1 mouse cellular context compared by ENCODE assay signal in the genomic region with DNA sequence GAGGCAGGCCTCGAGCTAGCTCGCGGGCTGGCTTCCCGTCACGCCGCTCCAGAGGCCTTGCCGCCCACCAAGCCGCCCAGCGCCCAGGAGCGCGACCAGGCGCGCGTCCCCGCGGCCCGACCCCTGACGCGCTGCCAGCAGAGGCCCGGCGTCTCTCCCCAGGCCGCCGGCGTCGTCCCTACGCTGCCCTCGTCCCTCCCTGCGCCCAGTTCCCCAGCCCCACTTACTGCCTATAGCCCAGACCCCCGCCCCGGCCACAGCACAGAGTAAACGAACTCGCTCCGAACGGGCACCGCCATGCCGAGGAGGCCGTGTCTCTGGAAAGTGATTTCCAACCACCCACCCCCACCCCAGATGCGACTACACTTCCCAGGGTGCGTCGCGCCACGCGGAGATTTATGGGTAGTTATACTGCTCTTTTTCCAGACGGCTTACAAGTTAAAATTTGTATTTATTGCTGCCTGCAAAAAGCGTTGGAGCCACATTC.
TF ChIP-seq lines count a peak whose summit lies in the region.

Gene Usp40 (minus strand): TSS at position 341 of the 487 bp plus-strand sequence.

TF ChIP-seq in CH12.LX, 34 proteins besides CTCF, POLR2A, EP300 and RAD21 (continued from another document):
- TF ChIP-seq ELF1 (IDR thresholded peaks at IDR 0.05; ENCODE audit: low read depth, low read length), result peak; percentile 43; the same call in 1 of the 2 replicates
- TF ChIP-seq BHLHE40 (IDR thresholded peaks at IDR 0.05; ENCODE audit: low read depth, low read length), result no peak
- no peak; the same call in 1 of the 2 replicates for TF ChIP-seq SIN3A (IDR thresholded peaks at IDR 0.05; ENCODE audit: low read length)
- no peak for TF ChIP-seq USF1 (IDR thresholded peaks at IDR 0.05; ENCODE audit: low read depth, low read length)
- peak; percentile 90; the same call in 1 of the 2 replicates for TF ChIP-seq KAT2A (IDR thresholded peaks at IDR 0.05; ENCODE audit: insufficient replicate concordance, low read length)
- no peak for TF ChIP-seq MAX (IDR thresholded peaks at IDR 0.05; ENCODE audit: low read length)
- peak; percentile 66; the same call in 1 of the 2 replicates for TF ChIP-seq MYC (IDR thresholded peaks at IDR 0.05; ENCODE audit: low read depth, low read length)
- no peak for TF ChIP-seq USF2 (conservative IDR thresholded peaks at IDR 0.05; ENCODE audit: low read depth, low read length)
